8 mouse cellular contexts compared by ENCODE assay signal in genomic region chr7:45643441-45644178, GRCm38 (mm10). TPM values are rescaled to one million over a fixed set of nuclear protein-coding genes. Genes with fewer than 3 reads are reported as not detected.
DNase-seq lines count a peak whose midpoint lies in the region; ATAC-seq lines count a peak whose summit lies in the region.

No protein-coding gene starts in this region.

- peak overlapping the region; percentile 31 for H3K4me3 ChIP-seq in intestine, embryonic 14.5 days (ENCODE audit: low read depth, low read length)

- H3K36me3 ChIP-seq in intestine, embryonic 14.5 days (ENCODE audit: control insufficient read depth, insufficient read depth, low read length), result no peaks in the 10 kb centered on the region

- no peaks in the 10 kb centered on the region for H3K9me3 ChIP-seq in intestine, embryonic 14.5 days (ENCODE audit: control insufficient read depth, low read length)

- 2% methylated on average over 28 of the region's 28 CpGs for WGBS in intestine, embryonic 14.5 days

- intact Hi-C loops in gastrocnemius, postnatal 36 days (cut with DNase I), result no loop called here
- intact Hi-C loops in left cerebral cortex, postnatal 10 days (cut with DNase I), result loop anchor here (5.0 kb wide), 1 partner anchor 39 kb away; the partner anchor contains the start of gene Ntn5

- H3K4me2 ChIP-seq in intestine, embryonic 14.5 days (ENCODE audit: low read length), result peak overlapping the region; percentile 79

- peak overlapping the region; percentile 62 for H3K9ac ChIP-seq in intestine, embryonic 14.5 days (ENCODE audit: low read length)

- peak; percentile 88 for DNase-seq in adrenal gland, adult 8-10 months
- DNase-seq in embryo, embryonic 11 days, result peak; percentile 98
- peak; percentile 88 to 97 for DNase-seq in gastrocnemius, postnatal 36 days
- DNase-seq in intestine, embryonic 14.5 days (ENCODE audit: low spot score), result peak; percentile 92
- DNase-seq in left cerebral cortex, postnatal 10 days (ENCODE audit: extremely low spot score in 1 of 2, low spot score in 2 of 2), result peak; percentile 90 to 96
- DNase-seq in right cerebral cortex, postnatal 10 days (ENCODE audit: low spot score in 2 of 2), result peak; percentile 95 to 96
- peak; percentile 95 for DNase-seq in urinary bladder, postnatal 14 days (ENCODE audit: low spot score)

- peaks cover 37% of the 10 kb centered on the region for H3K4me1 ChIP-seq in intestine, embryonic 14.5 days (replicated peaks; ENCODE audit: control insufficient read depth, insufficient read depth, low read length)

- H3K27ac ChIP-seq in intestine, embryonic 14.5 days (ENCODE audit: low read depth), result peak overlapping the region; percentile 85

- no peaks in the 10 kb centered on the region for H3K27me3 ChIP-seq in intestine, embryonic 14.5 days (replicated peaks; ENCODE audit: control insufficient read depth, insufficient read depth, low read length)

- ATAC-seq in intestine, embryonic 14.5 days (replicated peaks; ENCODE audit: low FRiP score, low TSS enrichment, low read depth), result peak; percentile 93
- ATAC-seq in megakaryocyte progenitor cell, adult 5-6 weeks (replicated peaks; ENCODE audit: poor library complexity), result peak; percentile 92

RNA-seq across cellular contexts. Expression of gene Mamstr, which starts 3.8 kb away (rescaled TPM):
- 10 to 100 TPM in 1 of 4 experiments, 1 to 10 TPM in 3; 2.4 to 14.9 (median 3.6) TPM for total RNA-seq in adrenal gland, adult 8-10 months (2022)
- 10 to 100 TPM; 45.7 to 49.7 TPM for total RNA-seq in gastrocnemius, postnatal 36 days (2021)
- 5.1 and 6.8 TPM in 2 replicates for polyA plus RNA-seq in intestine, embryonic 14.5 days (2014; fragmentation: Nextera tagmentation; extraction: Ambion mirVana)
- total RNA-seq in left cerebral cortex, postnatal 10 days (2021), result 1 to 10 TPM; 1.2 to 2.2 TPM
- 0.64 TPM in 1 of 2 replicates, not detected in the other for total RNA-seq in megakaryocyte progenitor cell, adult 5-6 weeks (2015)
- 0.12 TPM in 1 of 2 replicates, not detected in the other for total RNA-seq in megakaryocyte progenitor cell, adult 5-6 weeks (2017)

RNA-seq across cellular contexts. Expression of gene Rasip1, which starts 16.3 kb away (rescaled TPM):
- total RNA-seq in adrenal gland, adult 8-10 months (2022), result 10 to 100 TPM; 15.5 to 30.2 (median 21.4) TPM
- 1 to 10 TPM; 6.9 to 7.0 TPM for total RNA-seq in gastrocnemius, postnatal 36 days (2021)
- 7.7 and 9.1 TPM in 2 replicates for polyA plus RNA-seq in intestine, embryonic 14.5 days (2014; fragmentation: Nextera tagmentation; extraction: Ambion mirVana)
- total RNA-seq in left cerebral cortex, postnatal 10 days (2021), result 10 to 100 TPM; 15.1 to 15.8 TPM
- total RNA-seq in megakaryocyte progenitor cell, adult 5-6 weeks (2015), result 0.10 TPM in 1 of 2 replicates, not detected in the other
- 0.08 TPM in 1 of 2 replicates, not detected in the other for total RNA-seq in megakaryocyte progenitor cell, adult 5-6 weeks (2017)

RNA-seq across cellular contexts. Expression of gene Izumo1, which starts 22.0 kb away (rescaled TPM):
- under 1 TPM; 0.14 to 0.68 (median 0.38) TPM for total RNA-seq in adrenal gland, adult 8-10 months (2022)
- total RNA-seq in gastrocnemius, postnatal 36 days (2021), result not detected
- polyA plus RNA-seq in intestine, embryonic 14.5 days (2014; fragmentation: Nextera tagmentation; extraction: Ambion mirVana), result 0.13 and 0.27 TPM in 2 replicates
- not detected for total RNA-seq in left cerebral cortex, postnatal 10 days (2021)
- 0.32 TPM in 1 of 2 replicates, not detected in the other for total RNA-seq in megakaryocyte progenitor cell, adult 5-6 weeks (2015)
- total RNA-seq in megakaryocyte progenitor cell, adult 5-6 weeks (2017), result 0.24 TPM in 1 of 2 replicates, not detected in the other

RNA-seq across cellular contexts. Expression of gene Fut2, which starts 22.6 kb away (rescaled TPM):
- under 1 TPM in 2 of 4 experiments, not detected in 2; 0.11 to 0.18 TPM for total RNA-seq in adrenal gland, adult 8-10 months (2022)
- total RNA-seq in gastrocnemius, postnatal 36 days (2021), result 1 to 10 TPM in 1 of 2 experiments, under 1 TPM in 1; 0.51 to 1.2 TPM
- 7.9 and 8.3 TPM in 2 replicates for polyA plus RNA-seq in intestine, embryonic 14.5 days (2014; fragmentation: Nextera tagmentation; extraction: Ambion mirVana)
- under 1 TPM; 0.18 to 0.24 TPM for total RNA-seq in left cerebral cortex, postnatal 10 days (2021)
- total RNA-seq in megakaryocyte progenitor cell, adult 5-6 weeks (2015), result not detected in 2 replicates
- not detected in 2 replicates for total RNA-seq in megakaryocyte progenitor cell, adult 5-6 weeks (2017)

RNA-seq across cellular contexts. Expression of gene Fut1, which starts 26.5 kb away (rescaled TPM):
- total RNA-seq in adrenal gland, adult 8-10 months (2022), result not detected
- total RNA-seq in gastrocnemius, postnatal 36 days (2021), result not detected
- 0.65 and 0.70 TPM in 2 replicates for polyA plus RNA-seq in intestine, embryonic 14.5 days (2014; fragmentation: Nextera tagmentation; extraction: Ambion mirVana)
- under 1 TPM; 0.13 to 0.30 TPM for total RNA-seq in left cerebral cortex, postnatal 10 days (2021)
- total RNA-seq in megakaryocyte progenitor cell, adult 5-6 weeks (2015), result not detected in 2 replicates
- total RNA-seq in megakaryocyte progenitor cell, adult 5-6 weeks (2017), result not detected in 2 replicates

Comparison
In these comparisons a context has a peak if more than half of its experiments do, and no peak if none do; other contexts are left out.
1. Peak in every context shown above with its lines: DNase-seq, ATAC-seq, H3K4me3 ChIP-seq and H3K27ac ChIP-seq.
2. RNA of gene Rasip1, which starts 16.3 kb away (total RNA-seq): 15.5 to 30.2 TPM in adrenal gland, adult 8-10 months, 15.1 to 15.8 TPM in left cerebral cortex, postnatal 10 days and 6.9 to 7.0 TPM in gastrocnemius, postnatal 36 days; 0.08 to 0.10 TPM in megakaryocyte progenitor cell, adult 5-6 weeks; every median in the first group is over 4 times any median in the second.